Mouse (Mus musculus): ENCODE measurements at regions not wholly inside any gene's neighbourhood (a gene's known extent, or its start where the extent isn't known, plus 50 kb on each side); places are given as distances from the start of the nearest gene placed in this dataset.

GRCm38 (mm10) chr11:66605998-66606397 is 80.2 kb upstream of the Shisa6 start:
- no peak for DNase-seq (ENCODE audit: low read depth, low spot score)

- DNase-seq (ENCODE audit: low read depth, low spot score), result peak; percentile 28
Observed at GRCm38 (mm10) chr11:66606646-66607045, 80.9 kb upstream of the Shisa6 start.

GRCm38 (mm10) chr11:66609733-66610132 is 84.0 kb upstream of the Shisa6 start:
- no peak for DNase-seq (ENCODE audit: low read depth, low spot score)

GRCm38 (mm10) chr11:66613150-66613549 is 87.4 kb upstream of the Shisa6 start:
- DNase-seq (ENCODE audit: low read depth, low spot score), result peak; percentile 81

- no peak for DNase-seq (ENCODE audit: low read depth, low spot score)
Observed at GRCm38 (mm10) chr11:66625491-66625890, 99.7 kb upstream of the Shisa6 start.

- no peak for DNase-seq (ENCODE audit: low read depth, low spot score)
Observed at GRCm38 (mm10) chr11:66656810-66657209, 131.0 kb upstream of the Shisa6 start.

- DNase-seq (ENCODE audit: low read depth, low spot score), result no peak
Observed at GRCm38 (mm10) chr11:66674581-66674980, 148.8 kb upstream of the Shisa6 start.

GRCm38 (mm10) chr11:66680057-66680621 is 154.4 kb upstream of the Shisa6 start:
- DNase-seq (ENCODE audit: low read depth, low spot score), result no peak

GRCm38 (mm10) chr11:66681892-66682291 is 156.1 kb upstream of the Shisa6 start:
- DNase-seq (ENCODE audit: low read depth, low spot score), result no peak

GRCm38 (mm10) chr11:66684181-66684580 is 158.4 kb upstream of the Shisa6 start:
- DNase-seq (ENCODE audit: low read depth, low spot score), result no peak

GRCm38 (mm10) chr11:66694651-66695266 is 169.0 kb upstream of the Shisa6 start:
- DNase-seq (ENCODE audit: low read depth, low spot score), result peak; percentile 64

- peak; percentile 93 for DNase-seq (ENCODE audit: low read depth, low spot score)
Observed at GRCm38 (mm10) chr11:66696791-66697190, 171.0 kb upstream of the Shisa6 start.

- DNase-seq (ENCODE audit: low read depth, low spot score), result no peak
Observed at GRCm38 (mm10) chr11:66745479-66745878, 166.3 kb upstream of the Pirt start.

GRCm38 (mm10) chr11:66789997-66790396 is 121.8 kb upstream of the Pirt start:
- no peak for DNase-seq (ENCODE audit: low read depth, low spot score)

- DNase-seq (ENCODE audit: low read depth, low spot score), result no peak
Observed at GRCm38 (mm10) chr11:66806887-66807286, 104.9 kb upstream of the Pirt start.

- DNase-seq (ENCODE audit: low read depth, low spot score), result no peak
Observed at GRCm38 (mm10) chr11:66813310-66813709, 98.5 kb upstream of the Pirt start.

- no peak for DNase-seq (ENCODE audit: low read depth, low spot score)
Observed at GRCm38 (mm10) chr11:66813731-66814130, 98.0 kb upstream of the Pirt start.

- no peak for DNase-seq (ENCODE audit: low read depth, low spot score)
Observed at GRCm38 (mm10) chr11:66835864-66836263, 75.9 kb upstream of the Pirt start.

GRCm38 (mm10) chr11:66836633-66837380 is 75.0 kb upstream of the Pirt start:
- DNase-seq (ENCODE audit: low read depth, low spot score), result peak; percentile 4

- DNase-seq (ENCODE audit: low read depth, low spot score), result no peak
Observed at GRCm38 (mm10) chr11:66845238-66845637, 66.5 kb upstream of the Pirt start.

GRCm38 (mm10) chr11:66846043-66846775 is 65.6 kb upstream of the Pirt start:
- DNase-seq (ENCODE audit: low read depth, low spot score), result peak; percentile 18

All from R1 (cell line).